Mouse (Mus musculus) adrenal gland, postnatal 14 days (tissue): ENCODE data around the gene Ptprc. TPM values are rescaled to one million over a fixed set of nuclear protein-coding genes. Genes with fewer than 3 reads are reported as not detected.
A peak's percentile ranks its signal among the peaks of the same experiment; 100 is the strongest.

Experiments used
- DNase-seq: peaks from one replicate; pipeline ENCODE4 v3.0.0; 2021; ENCODE audit warnings: mixed read lengths
- long read RNA-seq, 2 experiments: library from polyadenylated mRNA; stranded (forward); transcript quantifications; one replicate each; pipeline ENCODE4 v2.0.0; 2021
- total RNA-seq: library from RNA; stranded (reverse); gene quantifications from 2 replicates; pipeline ENCODE4 v1.2.3, GENCODE M21; 2021

Ptprc gene
- 7.1 and 55.2 TPM in 2 replicates for total RNA-seq
- long read RNA-seq, experiment 1, partial matches to known transcripts: 1 of 1 reads
- long read RNA-seq, experiment 1, other reads (novel, unspliced or antisense): 0 of 1 reads
- long read RNA-seq, experiment 2, partial matches to known transcripts: 1 of 1 reads
- long read RNA-seq, experiment 2, other reads (novel, unspliced or antisense): 0 of 1 reads

DNA sequence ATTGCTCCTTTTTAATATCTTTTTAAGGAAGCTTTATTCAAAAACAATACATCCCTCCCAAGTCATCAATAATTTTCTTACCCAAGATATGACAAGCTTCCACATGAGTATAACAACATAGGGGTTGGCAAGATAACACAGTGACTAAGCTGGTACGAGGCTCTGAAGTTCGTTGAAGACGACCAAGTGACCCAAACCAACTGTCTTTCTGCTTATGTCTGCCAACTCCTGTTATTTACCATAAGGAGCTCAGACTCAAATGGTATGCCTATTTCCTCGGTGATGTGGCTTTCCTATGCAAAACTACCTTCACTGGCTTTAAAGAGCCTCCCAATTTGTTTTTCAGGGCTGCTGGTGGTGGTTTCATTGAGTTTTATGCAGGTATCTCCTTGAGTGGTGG, at the start of gene Ptprc:
Gene Ptprc, minus strand, starts transcription at position 215 of the 400 bp plus-strand sequence.
- no peak for DNase-seq

DNA sequence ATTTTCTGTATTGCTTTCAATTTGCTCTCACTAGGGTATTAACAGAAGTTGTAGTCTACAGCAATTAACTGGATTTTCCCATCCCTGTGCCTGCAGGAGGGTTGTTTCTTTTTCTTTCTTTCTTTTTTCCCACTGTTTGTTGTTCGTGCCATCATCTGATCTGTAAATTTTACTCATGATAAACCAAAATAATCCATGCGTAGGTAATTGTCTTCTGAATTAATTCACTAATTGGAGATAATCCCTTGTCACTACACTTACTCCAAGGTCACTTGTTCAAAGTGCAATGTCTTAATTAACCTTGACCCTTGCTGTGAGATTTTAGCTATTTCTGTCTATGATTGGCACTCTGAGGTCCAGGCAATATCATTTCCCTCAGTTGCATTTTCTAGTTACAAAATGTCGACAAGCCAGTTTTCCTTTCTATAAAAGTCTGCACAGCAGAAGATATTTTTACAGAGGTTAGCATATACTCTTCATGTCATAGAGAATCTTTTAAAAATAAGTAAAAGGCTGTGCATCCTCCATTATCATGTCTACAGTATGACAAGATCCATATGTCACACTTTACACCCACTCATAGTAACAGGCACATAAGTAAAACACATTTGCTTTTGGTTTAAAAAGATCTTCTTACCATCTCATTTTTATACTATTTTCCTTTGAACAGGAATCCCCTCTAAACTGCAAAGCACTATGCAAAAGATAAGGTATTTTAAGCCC, 39.4 kb upstream of the Ptprc start:
- DNase-seq: no peak

DNA sequence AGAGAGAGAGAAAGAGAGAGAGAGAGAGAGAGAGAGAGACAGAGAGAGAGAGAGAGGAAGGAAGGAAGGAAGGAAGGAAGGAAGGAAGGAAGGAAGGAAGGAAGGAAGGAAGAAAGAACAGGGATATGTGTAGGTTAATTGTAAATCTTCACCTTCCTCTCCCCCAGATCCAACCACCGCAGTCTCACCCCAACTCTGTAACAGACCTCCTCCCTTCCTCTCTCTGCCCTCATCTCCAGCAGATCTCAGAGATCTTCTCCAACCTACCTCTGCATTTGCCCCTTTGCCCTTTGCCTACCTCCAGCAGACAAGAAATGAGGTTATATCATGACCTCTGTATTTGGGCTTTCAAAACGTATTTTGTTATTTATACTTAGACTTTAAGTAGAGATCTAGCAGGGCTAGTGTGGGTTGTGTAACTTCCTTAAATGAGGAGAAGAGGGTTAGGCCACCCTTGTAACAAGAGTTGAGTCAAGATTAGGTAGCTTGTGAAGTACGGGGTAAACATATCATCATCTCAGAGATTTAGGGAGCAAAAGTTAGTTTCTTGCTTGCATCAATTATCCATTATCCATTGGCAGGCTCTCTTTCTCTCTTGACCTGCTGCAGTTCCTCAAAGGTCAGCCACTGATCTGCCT, 35.0 kb upstream of the Ptprc start:
- no peak for DNase-seq

DNA sequence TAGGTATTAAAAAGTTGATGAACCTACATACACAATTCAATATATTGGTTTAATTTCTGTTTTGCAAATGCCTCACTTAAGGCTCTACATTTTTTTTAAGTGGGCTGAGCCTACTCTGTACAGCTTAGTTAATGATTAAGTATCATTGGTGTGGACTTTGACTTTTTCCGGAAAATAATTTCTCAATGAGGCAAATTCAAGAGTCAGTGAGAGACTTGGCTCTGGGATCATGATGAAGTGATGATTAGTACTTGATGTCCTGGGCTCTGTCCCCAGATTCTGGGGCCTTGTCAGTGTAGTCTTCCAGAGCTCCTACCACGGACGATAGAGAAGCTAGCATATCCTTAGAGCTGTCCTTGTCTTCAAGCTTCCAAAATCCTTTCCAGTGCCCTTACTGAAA, 34.2 kb upstream of the Ptprc start:
- DNase-seq: no peak

DNA sequence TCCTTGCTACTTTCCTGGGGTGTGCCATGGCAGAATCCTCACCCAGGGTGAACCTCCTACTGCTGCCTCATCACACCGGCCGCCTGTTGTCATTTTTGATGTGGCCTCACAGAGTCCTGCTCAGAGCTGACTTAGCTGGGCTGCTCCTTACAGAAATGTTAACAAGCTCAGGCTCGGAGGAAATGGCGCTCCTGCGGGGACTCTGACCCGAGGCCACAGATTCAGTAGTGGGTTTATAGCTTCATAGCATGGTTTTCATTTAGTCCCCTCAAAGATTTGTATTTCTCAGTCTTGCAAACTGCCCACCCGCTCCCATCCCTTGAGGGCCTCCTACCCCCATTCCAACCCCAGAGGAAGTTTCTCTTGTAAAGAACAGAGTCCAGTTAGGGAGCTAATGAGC, 30.5 kb upstream of the Ptprc start:
- DNase-seq: no peak

DNA sequence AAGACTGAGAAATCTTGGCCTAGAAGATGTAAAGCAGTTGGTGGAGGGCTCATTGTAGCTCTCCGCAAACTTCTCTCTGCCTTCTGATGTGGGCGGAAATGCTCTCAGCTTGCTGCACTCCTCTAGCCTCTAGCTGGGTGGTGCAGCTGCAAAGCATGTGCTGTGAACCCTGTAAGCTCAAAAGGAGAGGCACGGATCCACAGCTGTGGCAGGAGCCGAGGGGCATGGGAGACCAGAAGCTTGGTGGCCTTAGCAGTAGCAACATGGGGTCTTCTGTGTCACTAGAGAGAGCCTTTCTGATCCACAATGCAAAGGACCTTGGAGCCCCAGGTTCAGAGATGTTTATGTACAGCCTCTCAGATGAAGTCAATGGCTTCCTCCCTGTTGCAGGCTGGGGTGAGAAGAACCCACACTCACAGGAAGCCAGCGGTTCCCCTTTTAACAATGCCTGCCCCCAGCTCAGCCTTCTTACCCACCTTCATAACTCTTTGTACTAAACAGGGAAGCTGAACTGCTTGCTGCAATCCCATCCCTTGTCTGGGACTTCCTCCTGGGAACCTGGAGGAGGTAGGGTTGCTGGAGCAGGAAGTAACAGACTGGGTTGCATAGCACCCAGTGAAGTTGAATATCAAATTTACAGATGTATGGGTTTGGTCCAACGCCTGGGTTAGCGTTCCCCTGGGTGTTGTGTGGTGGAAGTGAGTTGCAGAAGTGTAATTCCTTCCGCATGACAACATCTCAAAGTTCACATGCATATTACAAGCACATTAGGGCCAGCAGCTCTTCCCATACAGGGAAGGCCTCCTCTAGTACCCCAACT, 16.4 kb upstream of the Ptprc start:
- peak; percentile 7 for DNase-seq

DNA sequence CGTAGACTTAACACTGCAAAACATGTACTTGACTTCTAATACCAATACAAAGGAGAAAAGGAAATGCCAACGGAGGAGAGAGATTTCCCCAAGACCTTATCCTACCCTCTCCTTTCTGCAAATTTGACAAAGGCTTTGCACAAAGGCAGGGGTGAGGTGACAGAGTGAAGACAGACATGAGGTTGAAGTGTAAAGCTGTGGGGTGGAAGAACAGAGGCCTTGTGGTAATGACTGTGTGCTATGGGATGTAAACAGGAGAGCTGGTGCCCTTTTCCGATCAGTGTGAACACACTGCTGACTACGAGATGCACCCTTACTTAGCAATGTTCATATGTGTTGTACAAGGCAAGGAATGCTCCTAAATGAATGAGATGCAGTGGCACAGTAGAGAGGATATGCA, 12.6 kb upstream of the Ptprc start:
- no peak for DNase-seq

DNA sequence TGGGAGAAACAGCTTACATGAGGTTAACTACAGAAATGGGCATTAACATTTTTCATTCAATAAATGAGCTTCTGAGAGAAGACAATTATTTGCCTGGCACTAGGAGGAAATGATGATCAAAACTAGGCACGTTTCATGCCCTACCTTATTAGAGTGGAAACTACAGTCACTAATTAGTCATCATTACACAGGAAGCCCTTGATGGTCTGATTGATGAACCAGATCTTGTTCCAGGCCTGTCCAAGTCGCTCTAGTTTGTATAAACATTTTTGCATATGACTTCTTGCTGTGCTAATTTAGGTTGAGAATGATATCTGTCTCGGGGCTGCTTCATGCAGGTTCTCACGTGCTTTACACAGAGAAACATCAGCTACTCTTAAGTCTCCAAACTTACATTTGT, 10.4 kb upstream of the Ptprc start:
- no peak for DNase-seq

DNA sequence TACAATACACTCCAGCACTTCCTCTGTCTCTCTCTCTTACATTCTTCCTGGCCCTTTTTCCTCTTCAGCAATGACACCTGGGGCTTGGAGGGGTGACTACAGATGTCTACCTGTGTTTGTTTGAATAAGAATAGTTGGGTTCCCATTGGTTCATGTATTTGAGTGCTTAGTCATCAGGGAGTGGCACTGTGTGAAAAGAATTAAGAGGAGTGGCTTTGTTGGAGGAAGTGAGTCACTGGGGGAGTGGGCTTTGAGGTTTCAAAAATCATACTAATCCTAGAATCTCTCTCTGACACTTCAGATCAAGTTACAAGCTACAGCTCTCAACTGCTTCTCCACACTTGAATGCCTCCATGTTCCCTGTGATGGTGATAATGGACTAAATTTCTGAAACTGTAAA, 4.6 kb upstream of the Ptprc start:
- DNase-seq: no peak

DNA sequence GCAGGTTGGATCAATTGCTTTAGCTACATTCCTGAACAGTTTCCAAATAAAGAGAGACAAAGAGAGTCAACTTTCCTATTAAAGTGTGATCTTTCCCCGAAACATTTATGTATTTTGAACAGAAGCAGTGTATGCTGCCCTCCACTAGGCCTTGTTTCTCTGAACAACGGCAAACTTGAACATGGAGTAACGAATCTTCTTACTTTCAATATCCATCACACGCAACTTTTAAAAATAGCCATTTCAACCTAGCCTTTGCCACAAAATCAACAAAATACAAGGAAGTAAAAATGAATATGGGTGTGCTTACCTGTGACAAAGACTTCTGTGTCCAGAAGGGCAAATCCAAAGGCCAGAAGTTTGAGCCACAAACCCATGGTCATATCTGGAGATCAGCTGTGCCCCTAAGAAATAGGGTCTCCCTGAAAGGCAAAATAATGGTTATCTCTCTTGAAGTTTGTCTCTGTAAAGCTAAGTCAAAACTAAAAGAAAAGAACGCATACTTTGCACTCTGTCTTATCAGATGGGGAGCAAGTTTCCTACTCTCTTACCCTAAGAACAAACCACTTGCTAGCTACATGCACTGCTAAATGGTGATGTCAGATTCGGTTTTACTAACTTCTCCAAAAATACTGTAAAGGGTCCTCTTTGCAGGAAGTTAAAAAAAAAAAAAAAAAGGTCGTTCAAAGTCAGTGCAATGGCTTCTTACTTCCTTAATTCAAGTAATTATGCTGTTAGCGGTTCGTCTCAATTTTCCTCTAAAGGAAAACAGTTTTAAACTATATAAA, 609 bp downstream of the Ptprc start:
- DNase-seq: no peak

DNA sequence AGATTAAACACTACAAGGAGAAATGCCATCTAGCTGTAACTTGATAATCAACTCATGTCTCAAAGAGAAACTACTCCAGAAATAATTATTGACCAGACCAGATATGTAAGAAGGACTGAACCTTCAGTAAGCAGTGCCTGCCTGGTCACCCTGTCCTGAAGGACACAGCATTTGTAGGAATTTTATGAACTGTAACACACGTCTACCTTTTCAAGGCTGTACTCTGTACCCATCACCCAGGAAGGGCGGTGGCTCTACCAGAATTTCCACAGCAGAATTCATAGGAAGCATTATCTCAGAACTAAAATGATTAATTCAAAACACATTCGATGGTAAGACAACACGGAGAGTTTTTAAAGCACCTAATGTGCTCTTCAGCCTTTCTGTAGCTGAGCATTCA, 1.4 kb downstream of the Ptprc start:
- DNase-seq: no peak

DNA sequence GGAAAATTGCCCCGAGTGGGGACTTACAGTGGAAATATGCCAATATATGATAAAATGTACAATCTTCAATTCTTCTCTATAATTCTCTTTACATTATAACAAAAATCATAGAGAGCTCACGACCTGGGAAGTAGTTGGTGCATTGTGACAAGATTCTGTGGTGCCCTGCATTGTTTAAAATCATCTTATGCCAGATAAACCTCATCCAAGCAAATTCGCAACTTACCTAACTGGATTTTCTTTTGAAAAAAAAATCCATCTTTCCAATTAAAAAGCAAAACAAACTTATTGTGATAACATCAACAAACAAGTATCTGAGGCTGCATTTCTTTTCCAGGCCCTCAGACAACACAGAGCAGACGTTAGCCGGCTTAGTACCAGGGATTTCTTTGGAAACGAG, 1.8 kb downstream of the Ptprc start:
- no peak for DNase-seq

DNA sequence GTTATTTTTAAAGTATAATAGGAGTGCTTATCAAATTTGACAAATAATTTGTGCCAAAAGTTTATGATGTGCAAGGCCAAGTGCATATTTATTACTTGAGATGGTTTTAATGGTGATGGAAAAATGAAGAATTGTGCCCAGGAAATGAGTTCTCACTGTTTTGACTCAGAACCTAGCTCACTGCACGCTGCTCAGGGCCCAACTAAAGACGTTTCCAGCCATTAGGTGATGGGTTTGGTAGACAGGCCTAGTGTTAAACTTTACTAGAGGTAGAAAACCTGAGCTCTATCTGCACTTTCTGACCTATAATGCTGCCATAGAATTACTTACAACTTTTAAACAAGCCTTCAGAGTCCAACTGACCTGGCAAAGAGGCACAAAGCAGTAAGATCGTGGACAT, 3.0 kb downstream of the Ptprc start:
- no peak for DNase-seq

DNA sequence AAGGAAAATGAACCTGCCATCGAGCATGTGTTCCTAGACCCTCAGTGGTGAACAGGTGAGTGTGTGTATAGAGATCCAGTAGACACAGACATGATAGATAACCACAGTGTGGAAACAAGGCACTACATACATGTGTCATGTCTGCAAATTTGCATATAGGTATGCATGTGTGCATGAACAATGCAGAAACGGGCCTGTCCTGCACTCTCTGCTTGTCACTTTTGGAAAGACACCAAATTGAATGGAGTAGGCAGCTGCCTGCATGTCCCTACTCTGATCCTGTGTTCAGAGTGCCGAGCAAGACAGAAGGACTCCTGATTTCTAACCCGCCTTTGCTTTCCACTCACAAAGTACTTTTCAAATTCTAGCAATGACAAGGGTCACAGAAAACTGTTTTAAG, 3.4 kb downstream of the Ptprc start:
- no peak for DNase-seq

DNA sequence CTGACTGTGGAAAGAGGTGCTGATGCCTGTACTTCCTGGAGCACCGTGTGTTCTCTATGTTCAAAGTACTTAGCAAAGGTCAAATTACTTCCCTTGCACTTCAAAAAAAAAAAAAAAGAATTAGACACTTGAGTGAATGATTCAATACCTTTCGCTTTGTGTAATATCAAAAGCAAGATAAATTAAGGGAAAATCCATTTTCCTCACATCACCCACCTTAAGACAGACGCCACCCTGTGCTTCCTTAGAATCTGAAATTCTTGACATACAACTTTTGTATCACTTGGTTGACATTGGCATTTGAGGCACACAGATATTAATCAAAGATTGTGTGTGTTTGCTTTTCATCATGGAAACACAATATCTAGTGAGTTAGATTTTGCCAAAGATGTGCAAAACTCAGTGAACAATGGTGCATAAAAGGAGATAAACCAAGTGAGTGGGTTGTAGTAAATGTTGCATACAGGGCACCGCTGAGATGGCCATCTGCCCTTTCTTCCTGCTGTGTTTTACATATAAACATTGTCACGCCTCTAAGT, 9.2 kb downstream of the Ptprc start:
- DNase-seq: no peak

DNA sequence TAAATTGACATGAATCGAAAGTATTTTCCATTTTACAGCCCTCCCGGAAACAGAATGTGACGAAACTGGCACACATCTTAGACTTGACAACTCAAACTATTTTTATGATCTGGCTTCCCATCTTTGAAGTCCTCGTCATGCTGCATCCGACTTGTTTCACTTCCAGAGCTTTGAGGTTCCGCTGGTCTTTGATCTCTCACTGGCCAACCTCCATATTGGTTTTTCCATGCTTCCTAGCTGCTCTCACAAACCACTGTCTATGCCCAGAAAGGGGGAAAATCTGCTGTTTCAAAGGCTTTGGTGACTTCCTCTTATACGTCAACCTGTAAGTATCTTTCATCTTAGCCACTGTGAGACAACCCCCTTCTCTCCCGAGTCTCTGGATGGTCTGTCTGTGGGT, 12.9 kb downstream of the Ptprc start:
- DNase-seq: no peak

DNA sequence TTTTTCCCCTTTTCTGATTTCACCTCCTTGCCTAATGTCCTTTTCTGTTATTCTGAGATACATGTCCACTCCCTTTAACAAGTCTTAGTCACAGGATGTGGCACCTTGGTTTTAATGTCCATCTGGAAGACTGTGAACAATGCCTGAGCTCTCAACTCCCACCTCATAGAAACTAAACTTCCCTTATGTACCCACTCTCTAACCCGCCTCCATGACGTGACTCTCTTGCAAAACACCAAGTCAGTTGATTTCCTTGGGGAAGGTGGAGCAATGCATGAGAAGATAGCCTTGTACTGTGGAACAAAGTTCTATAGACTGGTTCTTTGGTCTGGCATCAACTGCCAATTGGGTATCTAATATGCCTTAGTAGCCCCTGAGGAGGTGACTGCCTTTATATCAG, 16.6 kb downstream of the Ptprc start:
- DNase-seq: no peak

DNA sequence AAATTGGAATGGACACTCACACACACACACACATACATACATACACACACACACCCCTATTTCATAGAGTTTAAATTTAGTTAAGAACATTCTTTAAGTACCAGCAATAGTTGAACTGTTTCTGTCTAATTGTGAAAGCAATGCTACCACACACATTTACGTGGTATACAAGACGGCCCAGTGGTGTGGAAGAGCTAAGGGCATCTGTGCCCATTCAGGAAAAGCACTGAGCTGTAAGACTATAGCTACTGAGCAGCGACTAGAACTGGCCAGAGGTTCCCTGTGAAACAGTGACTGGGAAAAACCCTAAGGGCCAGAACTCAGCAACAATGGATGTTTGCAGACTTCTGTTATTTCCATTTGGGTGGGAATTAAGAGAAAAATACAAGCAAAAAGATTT, 17.3 kb downstream of the Ptprc start:
- DNase-seq: no peak

DNA sequence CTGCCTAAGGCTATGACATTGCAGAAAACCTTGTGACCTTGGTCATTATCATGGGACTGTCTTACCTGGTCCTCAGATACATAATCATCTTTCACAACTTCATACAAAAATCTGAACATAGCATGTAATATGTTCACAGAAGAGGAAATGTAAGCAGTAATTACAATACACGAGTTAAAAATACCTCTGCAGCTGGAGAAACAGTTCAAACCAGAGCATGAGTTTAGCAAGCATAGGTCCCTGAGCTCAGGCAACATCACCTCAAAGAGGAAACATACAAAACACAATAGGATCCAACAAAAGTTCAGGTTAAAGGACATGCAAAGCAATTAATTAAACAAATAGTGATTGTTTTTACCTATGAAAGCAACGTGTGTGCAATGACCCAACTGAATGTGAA, 17.8 kb downstream of the Ptprc start:
- DNase-seq: no peak

DNA sequence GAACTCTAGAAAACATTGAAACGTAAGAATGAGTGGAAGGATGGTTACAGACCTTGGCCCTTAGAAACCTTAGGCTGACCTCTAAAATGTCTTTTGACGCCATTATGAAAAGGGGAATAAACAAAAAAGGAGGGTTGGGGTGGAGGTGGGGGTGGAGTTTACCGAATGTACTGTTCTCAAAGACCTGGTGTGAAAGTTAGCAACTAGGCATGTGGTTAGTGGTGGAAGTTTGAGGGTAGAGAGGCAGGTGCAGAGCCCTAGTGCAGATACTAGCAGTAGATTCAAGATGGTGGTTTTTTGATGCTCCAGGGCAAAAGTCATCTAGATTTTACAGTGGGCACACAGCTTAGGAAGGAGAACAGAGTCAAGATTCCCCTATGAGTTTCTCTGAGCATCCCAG, 18.5 kb downstream of the Ptprc start:
- no peak for DNase-seq

DNA sequence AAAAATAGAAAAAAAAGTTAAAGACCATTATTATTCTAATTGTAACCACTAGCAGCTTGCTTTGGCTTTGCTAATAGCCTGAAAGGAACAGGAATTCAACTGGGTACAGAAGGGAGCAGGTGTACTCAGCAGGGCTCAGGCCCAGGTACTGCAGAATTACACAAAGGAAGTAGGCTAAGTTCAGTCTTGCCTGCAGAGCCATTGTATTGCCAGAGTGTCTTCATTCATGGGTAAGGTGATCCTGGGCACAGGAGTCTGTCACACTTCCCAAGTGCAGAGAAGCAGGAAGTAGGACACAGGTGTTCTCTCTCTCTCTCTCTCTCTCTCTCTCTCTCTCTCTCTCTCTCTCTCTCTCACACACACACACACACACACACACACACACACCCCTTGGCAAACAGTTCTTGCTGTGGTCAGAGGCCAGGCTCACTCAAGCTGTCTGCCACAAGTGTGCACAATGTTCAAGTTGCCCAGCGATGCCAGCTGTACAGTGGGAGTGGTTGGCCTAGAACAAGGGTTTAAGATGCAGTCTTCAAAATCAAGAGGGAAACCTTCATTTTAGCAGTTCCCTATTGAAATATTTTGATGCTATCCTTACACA, 21.2 kb downstream of the Ptprc start:
- DNase-seq: no peak

DNA sequence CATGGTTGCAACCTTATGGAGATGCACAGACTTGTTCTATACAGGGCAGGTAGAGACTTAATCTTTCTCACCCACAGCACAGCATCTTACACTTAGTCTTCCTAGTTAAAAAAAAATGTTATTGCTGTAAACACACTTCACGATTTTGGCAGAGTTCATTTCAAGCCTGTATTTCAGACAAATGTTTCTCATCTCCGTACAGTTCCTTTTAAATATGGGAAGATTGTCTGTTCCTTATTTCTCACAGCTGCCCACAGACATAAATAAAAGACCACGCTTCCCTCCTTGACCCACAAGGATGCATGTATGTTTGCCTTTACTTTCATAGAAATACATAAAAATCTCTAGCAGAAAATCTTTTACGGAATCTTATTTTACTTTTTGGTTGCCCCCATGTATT, 22.4 kb downstream of the Ptprc start:
- no peak for DNase-seq
